Mouse (Mus musculus): ENCODE data around the gene Dnajc19.

The Dnajc19 gene

DNA sequence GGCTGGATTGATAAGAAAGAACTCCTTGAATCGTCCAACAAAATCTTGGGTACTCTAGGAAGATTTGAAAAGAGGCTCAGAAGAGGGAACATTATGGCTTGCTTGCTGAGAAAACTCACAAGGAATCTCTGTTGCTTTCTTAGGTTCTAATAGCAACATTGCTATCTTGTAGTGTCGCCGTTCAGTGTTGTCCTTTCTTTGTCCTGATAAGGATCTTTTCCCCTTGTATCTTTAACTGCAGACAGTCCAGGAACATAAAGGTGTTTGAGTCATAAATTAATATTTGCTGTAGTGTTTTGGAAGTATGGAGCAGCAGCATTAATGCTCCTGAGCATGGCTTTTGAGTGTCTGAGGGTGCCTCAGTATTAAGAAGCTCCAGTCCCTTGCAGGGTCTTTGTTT, 50.5 kb downstream of the Dnajc19 start:
- no peak for DNase-seq (ENCODE audit: low read depth, low spot score)

DNA sequence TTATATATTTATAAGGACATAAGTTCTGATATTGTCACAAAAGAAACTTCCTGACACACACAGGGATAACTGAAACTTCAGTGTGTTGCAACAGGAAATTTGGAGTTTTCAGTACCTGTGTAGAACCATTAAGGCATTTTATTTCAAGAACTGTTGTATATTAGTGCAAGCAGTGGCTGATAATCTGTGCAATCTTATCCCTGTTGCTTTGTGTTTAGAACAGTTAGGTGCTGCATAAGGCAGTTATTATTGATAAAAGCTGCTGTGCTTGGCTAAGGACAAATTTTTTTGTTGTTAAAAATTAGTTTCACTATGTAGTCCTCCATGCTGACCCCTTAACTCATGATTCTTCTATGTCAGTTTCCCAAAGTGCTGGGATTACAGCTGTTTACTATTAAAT, 52.2 kb downstream of the Dnajc19 start:
- no peak for DNase-seq (ENCODE audit: low read depth, low spot score)

DNA sequence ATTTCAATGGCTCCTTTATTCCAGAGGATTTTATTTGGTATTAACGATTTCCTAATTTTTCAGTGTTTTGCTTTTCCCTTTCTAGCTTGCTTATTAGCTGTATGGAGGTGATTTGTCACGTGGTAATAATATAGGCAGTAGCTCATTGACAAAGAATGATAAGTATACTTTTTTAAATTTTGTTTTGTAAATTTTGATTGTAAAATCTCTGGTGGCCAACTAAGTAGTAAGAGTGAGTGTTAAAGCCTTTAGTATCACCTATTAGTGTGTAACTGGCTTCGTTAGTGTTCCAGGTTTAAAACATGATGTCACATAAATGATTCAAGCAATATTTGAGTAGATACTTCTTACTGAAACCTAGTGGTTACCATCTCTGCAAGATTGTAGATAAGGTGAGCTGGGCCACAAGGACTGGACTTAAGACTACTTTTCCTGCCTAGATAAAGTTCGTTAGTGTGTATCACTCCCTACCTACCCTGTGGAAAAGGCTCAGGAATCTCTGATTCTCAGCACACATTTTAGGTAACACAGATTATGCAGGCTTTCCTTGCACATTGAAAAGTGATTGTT, 59.8 kb downstream of the Dnajc19 start:
- DNase-seq (ENCODE audit: low read depth, low spot score): no peak

DNA sequence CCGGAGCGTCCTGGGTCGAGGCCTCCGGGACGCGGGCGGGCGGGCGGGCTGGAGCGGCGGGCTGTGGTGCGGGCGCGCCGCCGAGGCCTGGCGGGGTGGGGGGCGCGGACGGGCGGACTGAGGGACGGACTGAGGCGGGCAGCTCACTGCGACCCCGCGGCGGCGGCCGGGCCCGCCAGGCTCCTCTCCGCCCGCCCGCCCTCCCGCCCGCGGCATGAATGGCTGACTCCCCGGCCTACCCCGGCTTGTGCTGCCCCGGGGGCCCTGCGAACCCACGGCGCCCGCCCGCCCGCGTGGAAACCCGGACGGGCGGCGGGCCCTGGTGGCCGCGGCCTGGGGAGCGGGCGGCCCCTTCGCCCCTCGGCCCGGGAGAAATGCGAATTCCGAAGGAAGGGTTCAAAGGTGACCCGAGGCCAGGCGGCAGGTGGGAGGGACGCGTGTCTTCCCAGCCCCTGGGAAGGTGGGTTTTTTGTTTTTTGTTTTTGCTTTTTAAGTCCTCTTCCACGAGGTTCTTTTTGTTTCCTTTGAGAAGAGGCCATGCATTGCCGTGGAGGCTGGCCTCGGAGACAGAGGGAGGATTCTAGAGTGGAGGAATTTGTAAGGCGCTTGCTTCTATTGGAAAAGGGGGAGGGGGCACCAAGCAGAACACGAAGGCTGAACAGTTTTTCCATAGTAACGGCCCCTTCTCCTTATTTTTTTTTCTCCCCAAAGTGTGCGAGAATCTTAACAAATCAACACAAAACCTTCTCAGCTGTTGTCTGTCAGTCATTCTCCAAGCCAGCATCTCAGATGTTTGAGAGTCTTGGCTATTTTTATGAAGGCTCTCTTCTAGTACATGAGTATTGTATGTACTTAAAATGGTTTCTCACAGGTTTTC, 60.5 kb downstream of the Dnajc19 start:
- peak; percentile 25 for DNase-seq (ENCODE audit: low read depth, low spot score)

GRCm38 (mm10) chr3:34019540-34020381, 61.4 kb downstream of the Dnajc19 start, which contains the start of gene Fxr1:
Fxr1 (plus strand) TSS chr3:34019943.
- DNase-seq (ENCODE audit: low read depth, low spot score): peak; percentile 76

DNA sequence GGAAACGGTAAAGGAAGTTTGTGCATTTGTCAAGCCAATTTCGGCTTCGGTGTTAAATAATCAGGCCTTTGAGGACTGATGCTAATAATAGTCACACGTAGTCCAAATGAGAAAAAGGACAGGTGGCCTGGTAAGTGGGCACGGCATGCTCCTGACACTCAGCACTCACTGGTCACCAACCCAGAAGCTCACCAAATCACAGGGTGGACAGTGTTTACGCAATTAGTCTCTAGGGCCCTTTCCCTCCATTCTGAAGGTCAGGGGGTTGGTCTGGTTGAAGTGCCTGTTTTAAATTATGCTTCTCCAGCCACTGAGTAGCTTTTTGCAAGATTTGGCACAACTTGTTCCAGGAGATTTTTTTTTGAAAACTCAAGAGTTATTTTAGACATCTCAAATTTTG, 72.9 kb downstream of the Dnajc19 start:
- peak; percentile 23 for DNase-seq (ENCODE audit: low read depth, low spot score)

- no peak for DNase-seq (ENCODE audit: low read depth, low spot score)
Measured at GRCm38 (mm10) chr3:34007611-34008010, 73.5 kb downstream of the Dnajc19 start.

DNA sequence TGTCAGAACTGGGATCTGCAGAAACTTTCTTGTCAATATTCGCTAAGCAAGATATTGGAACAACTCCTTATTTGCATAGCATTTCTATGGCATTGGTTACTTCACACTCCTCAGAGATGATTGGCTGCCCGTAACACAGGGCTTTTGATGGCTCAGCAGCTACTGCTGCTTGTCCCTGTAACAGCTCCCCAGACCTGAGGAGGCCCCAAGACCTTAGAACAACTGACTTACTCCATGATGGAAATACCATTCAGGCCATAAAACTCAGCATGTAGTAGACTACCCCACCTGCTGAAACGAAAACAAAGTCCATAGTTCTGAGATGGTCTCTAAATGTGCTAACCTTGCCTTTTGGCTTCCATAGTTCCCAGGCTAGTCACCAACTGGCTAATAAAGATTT, 74.3 kb downstream of the Dnajc19 start:
- no peak for DNase-seq (ENCODE audit: low read depth, low spot score)

DNA sequence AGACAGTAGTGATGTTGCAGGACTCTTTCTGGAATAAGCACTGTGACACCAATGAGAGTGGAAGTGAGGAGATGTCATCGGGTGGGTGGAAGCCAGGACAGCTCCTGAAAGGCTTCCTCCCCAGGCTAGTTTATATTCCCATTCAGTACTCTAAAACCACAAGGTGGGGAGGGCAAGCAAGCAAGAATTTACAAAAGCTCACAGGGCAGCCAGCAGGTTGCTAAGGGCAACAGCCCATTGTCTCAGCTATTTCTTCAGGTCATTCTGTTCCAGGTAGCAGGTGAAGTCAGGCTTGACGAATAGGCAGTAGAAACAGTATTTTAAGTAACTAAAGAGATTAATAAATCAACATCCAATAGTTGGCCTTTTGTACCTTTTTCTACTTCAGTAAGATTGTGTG, 74.8 kb downstream of the Dnajc19 start:
- DNase-seq (ENCODE audit: low read depth, low spot score): no peak
